Mouse (Mus musculus): ENCODE measurements around the gene Sprr2a2. TPM values are rescaled to one million over a fixed set of nuclear protein-coding genes. Genes with fewer than 3 reads are reported as not detected.
"Not testable (repeated sequence)": the region's sequence is repeated elsewhere in the genome, so short reads cannot be mapped to it uniquely, and the experiment has no call there.

Sprr2a2 gene
- polyA plus RNA-seq, 1 experiment from 2014 or later: not detected

DNA sequence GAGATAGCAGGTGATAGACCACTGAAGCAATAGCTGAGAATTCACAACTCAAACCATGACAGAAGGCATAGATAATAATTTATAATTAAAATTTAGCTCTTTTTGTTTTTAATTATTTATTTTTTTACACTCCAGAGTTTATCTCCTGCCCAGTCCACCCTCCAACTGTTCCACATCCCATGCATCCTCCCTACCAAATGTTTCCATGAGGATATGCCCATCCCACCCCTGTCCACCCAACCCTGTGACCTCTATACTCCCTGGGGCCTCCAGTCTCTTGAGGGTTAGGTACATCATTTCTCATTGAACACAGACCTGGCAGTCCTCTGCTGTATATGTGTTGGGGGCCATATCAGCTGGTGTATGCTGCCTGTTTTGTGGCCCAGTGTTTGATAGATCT lies 8.0 kb downstream of the Sprr2a2 start:
- not testable (repeated sequence) for H3K27ac ChIP-seq (ENCODE audit: low read depth, low read length); H3K9ac ChIP-seq (ENCODE audit: low read length); H3K4me3 ChIP-seq (ENCODE audit: low read depth, low read length); H3K9me3 ChIP-seq (ENCODE audit: control insufficient read depth, low read length); H3K36me3 ChIP-seq (ENCODE audit: control insufficient read depth, insufficient read depth, low read length); DNase-seq (ENCODE audit: low spot score); H3K27me3 ChIP-seq (ENCODE audit: control insufficient read depth, insufficient read depth, low read length); H3K4me1 ChIP-seq (replicated peaks; ENCODE audit: control insufficient read depth, insufficient read depth, low read length); H3K4me2 ChIP-seq (ENCODE audit: low read depth, low read length, severe bottlenecking)
- ATAC-seq (replicated peaks; ENCODE audit: low FRiP score): peak; percentile 55; the same call in 1 of the 2 replicates

DNA sequence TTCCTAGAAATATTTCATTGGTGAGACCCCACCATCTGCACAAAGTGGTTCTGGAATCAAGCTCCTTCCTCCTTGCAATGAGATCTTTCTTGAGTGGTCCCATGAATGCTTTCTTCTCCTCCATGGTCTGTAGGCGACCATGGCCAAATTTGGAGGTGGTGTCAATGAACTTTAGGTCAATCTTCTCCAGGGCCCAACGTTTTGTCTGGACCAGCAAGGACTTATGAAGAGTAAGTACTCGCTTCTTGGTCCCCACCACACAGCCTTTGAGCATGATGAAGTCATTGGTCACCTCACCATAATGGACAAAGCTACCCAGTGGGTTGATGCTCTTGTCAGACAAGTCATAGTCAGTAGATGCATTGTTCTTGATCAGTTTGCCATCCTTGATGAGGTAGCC lies 11.7 kb downstream of the Sprr2a2 start:
- not testable (repeated sequence) for H3K27me3 ChIP-seq (ENCODE audit: control insufficient read depth, insufficient read depth, low read length); H3K36me3 ChIP-seq (ENCODE audit: control insufficient read depth, insufficient read depth, low read length); DNase-seq (ENCODE audit: low spot score); H3K9me3 ChIP-seq (ENCODE audit: control insufficient read depth, low read length); H3K4me3 ChIP-seq (ENCODE audit: low read depth, low read length); H3K4me2 ChIP-seq (ENCODE audit: low read depth, low read length, severe bottlenecking); H3K9ac ChIP-seq (ENCODE audit: low read length); H3K27ac ChIP-seq (ENCODE audit: low read depth, low read length); ATAC-seq (replicated peaks; ENCODE audit: low FRiP score); H3K4me1 ChIP-seq (replicated peaks; ENCODE audit: control insufficient read depth, insufficient read depth, low read length)
- WGBS: 72% methylated on average over 3 of the region's 3 CpGs

DNA sequence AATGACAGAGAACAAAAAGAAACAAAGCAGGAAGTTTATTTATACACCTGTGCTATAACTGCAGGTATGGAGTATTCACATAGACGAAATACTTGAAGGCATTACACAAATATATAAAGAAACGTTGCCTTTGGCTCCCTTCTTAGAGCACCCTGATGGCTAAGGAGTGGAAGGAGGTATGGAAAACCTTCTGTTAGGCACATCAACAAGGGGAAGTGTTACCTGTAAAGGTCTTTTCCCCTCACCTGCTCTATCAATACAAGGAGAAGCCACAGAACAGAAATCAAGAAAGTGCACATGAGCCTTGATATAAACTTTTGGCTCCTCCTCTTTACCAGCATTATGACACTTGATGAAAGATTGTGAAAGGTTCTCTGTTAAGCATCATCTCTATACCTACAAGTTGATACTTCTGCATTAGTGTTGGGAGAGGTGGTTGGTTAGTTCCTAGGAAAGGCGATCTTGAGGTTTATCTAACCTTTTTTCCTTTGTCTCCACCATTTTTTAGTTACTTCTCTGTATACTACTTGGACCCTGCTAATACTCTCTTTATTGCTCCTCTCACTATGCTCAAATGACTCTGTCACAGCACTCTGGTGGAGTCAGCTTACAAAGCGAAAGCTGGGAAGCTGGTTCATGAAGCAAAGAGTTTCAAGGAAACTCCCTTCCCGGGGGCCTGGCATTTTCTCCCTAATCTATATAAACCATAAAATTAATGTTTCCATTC lies 20.9 kb downstream of the Sprr2a2 start:
- not testable (repeated sequence) for H3K27ac ChIP-seq (ENCODE audit: low read depth, low read length); ATAC-seq (replicated peaks; ENCODE audit: low FRiP score); H3K4me2 ChIP-seq (ENCODE audit: low read depth, low read length, severe bottlenecking); H3K4me3 ChIP-seq (ENCODE audit: low read depth, low read length); H3K36me3 ChIP-seq (ENCODE audit: control insufficient read depth, insufficient read depth, low read length); H3K4me1 ChIP-seq (replicated peaks; ENCODE audit: control insufficient read depth, insufficient read depth, low read length); H3K27me3 ChIP-seq (ENCODE audit: control insufficient read depth, insufficient read depth, low read length); H3K9ac ChIP-seq (ENCODE audit: low read length); H3K9me3 ChIP-seq (ENCODE audit: control insufficient read depth, low read length); DNase-seq (ENCODE audit: low spot score)
- WGBS: no CpG with 5 or more reads among the region's 5 CpGs

DNA sequence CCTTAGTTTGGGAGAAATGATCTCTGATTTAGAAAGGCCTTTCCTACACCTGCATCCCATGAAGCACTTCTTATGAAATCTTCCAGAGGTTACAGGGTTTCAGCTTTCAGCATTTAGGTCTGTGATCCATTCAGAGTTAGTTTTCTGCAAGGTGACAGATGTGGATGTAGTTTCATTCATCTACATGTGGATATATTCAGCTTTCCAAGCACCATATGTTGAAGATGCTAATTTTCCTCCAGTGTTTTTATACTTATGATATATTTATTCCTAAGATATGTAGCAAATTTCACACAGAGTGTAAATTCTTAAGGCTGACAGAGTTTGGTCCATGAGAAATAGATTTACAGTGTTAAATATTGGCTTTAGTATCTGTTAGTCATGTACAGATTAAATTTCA lies 23.0 kb downstream of the Sprr2a2 start:
- DNase-seq (ENCODE audit: low spot score); H3K9me3 ChIP-seq (ENCODE audit: control insufficient read depth, low read length); H3K27me3 ChIP-seq (ENCODE audit: control insufficient read depth, insufficient read depth, low read length); H3K4me2 ChIP-seq (ENCODE audit: low read depth, low read length, severe bottlenecking); H3K9ac ChIP-seq (ENCODE audit: low read length); H3K36me3 ChIP-seq (ENCODE audit: control insufficient read depth, insufficient read depth, low read length); H3K27ac ChIP-seq (ENCODE audit: low read depth, low read length); ATAC-seq (replicated peaks; ENCODE audit: low FRiP score); H3K4me1 ChIP-seq (replicated peaks; ENCODE audit: control insufficient read depth, insufficient read depth, low read length); H3K4me3 ChIP-seq (ENCODE audit: low read depth, low read length): not testable (repeated sequence)

DNA sequence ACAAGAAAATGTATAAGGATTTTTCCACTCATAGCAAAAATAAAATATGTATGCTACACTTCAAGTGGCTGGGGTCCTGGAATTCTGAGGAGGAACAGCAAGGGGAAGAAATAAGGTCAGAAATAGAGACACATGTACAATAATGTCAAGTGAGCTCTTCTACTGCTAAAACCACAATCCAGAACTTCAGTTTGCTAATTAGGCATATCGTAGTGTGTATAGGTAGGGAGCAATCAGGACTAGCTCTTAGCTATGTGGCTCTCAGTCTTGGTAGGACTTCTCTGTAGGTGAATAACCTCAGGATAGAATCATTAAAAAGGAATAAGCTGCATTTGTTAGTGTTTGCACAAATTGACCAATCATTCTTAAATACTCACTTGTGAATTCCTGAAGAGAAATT lies 23.5 kb downstream of the Sprr2a2 start:
- H3K9ac ChIP-seq (ENCODE audit: low read length); DNase-seq (ENCODE audit: low spot score); ATAC-seq (replicated peaks; ENCODE audit: low FRiP score); H3K27ac ChIP-seq (ENCODE audit: low read depth, low read length); H3K4me1 ChIP-seq (replicated peaks; ENCODE audit: control insufficient read depth, insufficient read depth, low read length); H3K4me2 ChIP-seq (ENCODE audit: low read depth, low read length, severe bottlenecking); H3K9me3 ChIP-seq (ENCODE audit: control insufficient read depth, low read length); H3K4me3 ChIP-seq (ENCODE audit: low read depth, low read length); H3K36me3 ChIP-seq (ENCODE audit: control insufficient read depth, insufficient read depth, low read length); H3K27me3 ChIP-seq (ENCODE audit: control insufficient read depth, insufficient read depth, low read length): not testable (repeated sequence)
- WGBS: no CpG with 5 or more reads among the region's 1 CpGs

DNA sequence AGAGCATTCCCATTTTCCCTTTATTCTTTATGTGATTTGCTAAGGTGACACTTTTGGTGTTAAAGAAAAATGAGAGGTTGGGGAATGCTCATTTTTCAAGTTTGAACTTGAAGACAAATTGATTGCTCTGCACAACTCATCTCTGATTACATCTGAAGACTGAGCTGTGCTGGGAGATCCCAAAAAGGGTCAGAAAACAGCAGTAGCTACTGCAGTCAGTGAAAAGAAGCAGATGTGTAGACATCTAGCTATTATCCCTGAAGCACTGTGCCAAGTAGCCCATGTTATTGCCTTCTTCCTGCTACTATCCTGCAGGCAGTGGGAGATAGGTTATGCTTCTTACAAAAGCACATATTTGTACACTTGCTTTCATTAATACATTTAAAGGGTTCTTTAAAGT lies 29.1 kb downstream of the Sprr2a2 start:
- not testable (repeated sequence) for DNase-seq (ENCODE audit: low spot score); H3K27me3 ChIP-seq (ENCODE audit: control insufficient read depth, insufficient read depth, low read length); H3K9ac ChIP-seq (ENCODE audit: low read length); H3K36me3 ChIP-seq (ENCODE audit: control insufficient read depth, insufficient read depth, low read length); H3K4me2 ChIP-seq (ENCODE audit: low read depth, low read length, severe bottlenecking); H3K9me3 ChIP-seq (ENCODE audit: control insufficient read depth, low read length); H3K27ac ChIP-seq (ENCODE audit: low read depth, low read length); ATAC-seq (replicated peaks; ENCODE audit: low FRiP score); H3K4me1 ChIP-seq (replicated peaks; ENCODE audit: control insufficient read depth, insufficient read depth, low read length); H3K4me3 ChIP-seq (ENCODE audit: low read depth, low read length)

DNA sequence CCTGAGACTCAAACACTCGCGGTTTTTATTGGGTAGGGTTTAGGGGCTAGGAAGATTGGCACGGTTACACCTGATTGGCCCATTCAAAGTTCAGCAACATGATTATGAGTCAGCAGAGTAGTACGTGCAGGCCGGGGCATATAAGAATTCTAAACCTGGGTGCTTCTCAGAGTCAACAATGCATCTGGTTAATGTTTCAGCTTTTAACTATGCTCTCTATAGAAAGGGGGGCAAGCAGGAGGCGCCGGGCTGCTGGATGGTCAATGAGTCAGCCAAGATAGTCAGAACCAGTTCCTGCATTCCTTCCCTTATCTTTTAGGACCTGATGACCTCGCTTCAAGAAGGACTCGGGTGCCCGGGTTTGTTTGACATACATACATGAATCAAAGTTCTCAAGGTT lies 30.5 kb downstream of the Sprr2a2 start:
- H3K27me3 ChIP-seq (ENCODE audit: control insufficient read depth, insufficient read depth, low read length); H3K9ac ChIP-seq (ENCODE audit: low read length); DNase-seq (ENCODE audit: low spot score); H3K36me3 ChIP-seq (ENCODE audit: control insufficient read depth, insufficient read depth, low read length); H3K9me3 ChIP-seq (ENCODE audit: control insufficient read depth, low read length); H3K27ac ChIP-seq (ENCODE audit: low read depth, low read length); H3K4me3 ChIP-seq (ENCODE audit: low read depth, low read length); ATAC-seq (replicated peaks; ENCODE audit: low FRiP score); H3K4me1 ChIP-seq (replicated peaks; ENCODE audit: control insufficient read depth, insufficient read depth, low read length); H3K4me2 ChIP-seq (ENCODE audit: low read depth, low read length, severe bottlenecking): not testable (repeated sequence)
- no CpG with 5 or more reads among the region's 10 CpGs for WGBS

DNA sequence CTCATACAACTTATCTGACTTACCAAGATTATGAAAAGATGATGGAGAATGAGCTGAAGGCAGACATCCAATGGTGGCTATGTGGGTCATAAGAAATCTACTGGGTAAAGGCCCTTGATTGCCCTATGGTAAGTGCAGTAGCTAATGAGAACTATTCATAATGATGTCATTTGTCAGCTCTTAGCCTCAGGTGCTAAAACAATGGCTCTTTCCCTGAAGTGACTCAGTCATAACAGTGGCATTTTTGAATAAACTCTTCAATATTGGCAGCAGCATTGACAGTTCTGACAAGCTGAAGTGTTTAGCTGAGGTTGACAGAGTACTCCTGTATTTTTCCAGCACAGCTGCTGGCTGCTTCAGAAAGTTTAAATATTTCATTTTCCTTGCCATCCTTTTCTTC lies 32.8 kb downstream of the Sprr2a2 start:
- not testable (repeated sequence) for H3K9me3 ChIP-seq (ENCODE audit: control insufficient read depth, low read length); H3K4me2 ChIP-seq (ENCODE audit: low read depth, low read length, severe bottlenecking); H3K4me3 ChIP-seq (ENCODE audit: low read depth, low read length); H3K36me3 ChIP-seq (ENCODE audit: control insufficient read depth, insufficient read depth, low read length); ATAC-seq (replicated peaks; ENCODE audit: low FRiP score); DNase-seq (ENCODE audit: low spot score); H3K27ac ChIP-seq (ENCODE audit: low read depth, low read length); H3K9ac ChIP-seq (ENCODE audit: low read length); H3K27me3 ChIP-seq (ENCODE audit: control insufficient read depth, insufficient read depth, low read length); H3K4me1 ChIP-seq (replicated peaks; ENCODE audit: control insufficient read depth, insufficient read depth, low read length)

DNA sequence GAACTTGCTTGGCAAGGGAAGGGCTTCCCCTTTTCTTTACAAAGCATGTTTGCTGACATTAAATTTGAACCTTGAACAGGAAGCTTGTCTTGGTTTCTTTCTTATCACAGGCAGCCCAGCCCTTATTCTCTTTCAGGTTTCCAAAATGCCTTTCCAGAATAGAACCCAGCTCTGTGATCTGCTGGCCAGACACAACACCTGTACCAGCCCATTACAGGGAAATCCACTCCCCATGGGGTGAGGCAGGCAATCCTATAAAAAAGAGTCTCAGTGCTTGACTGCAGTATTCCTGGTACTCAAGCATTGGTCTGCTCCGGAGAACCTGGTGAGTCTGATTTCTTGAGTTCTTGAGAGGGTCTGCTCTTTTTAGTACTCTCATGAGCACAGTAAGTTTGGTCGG lies 34.7 kb downstream of the Sprr2a2 start:
- not testable (repeated sequence) for ATAC-seq (replicated peaks; ENCODE audit: low FRiP score); H3K9ac ChIP-seq (ENCODE audit: low read length); H3K36me3 ChIP-seq (ENCODE audit: control insufficient read depth, insufficient read depth, low read length); H3K27me3 ChIP-seq (ENCODE audit: control insufficient read depth, insufficient read depth, low read length); DNase-seq (ENCODE audit: low spot score); H3K4me3 ChIP-seq (ENCODE audit: low read depth, low read length); H3K4me2 ChIP-seq (ENCODE audit: low read depth, low read length, severe bottlenecking); H3K27ac ChIP-seq (ENCODE audit: low read depth, low read length); H3K9me3 ChIP-seq (ENCODE audit: control insufficient read depth, low read length); H3K4me1 ChIP-seq (replicated peaks; ENCODE audit: control insufficient read depth, insufficient read depth, low read length)
- WGBS: 89% methylated on average over 1 of the region's 2 CpGs
